Mouse (Mus musculus): ENCODE results near the gene Dusp9. TPM values are rescaled to one million over a fixed set of nuclear protein-coding genes. Genes with fewer than 3 reads are reported as not detected.

Gene Dusp9
- polyA plus RNA-seq (2015; fragmentation: Illumina TruSeq; extraction: RNeasy Lipid Tissue Mini Kit (QIAGEN cat#74804); ENCODE audit: low read depth, low replicate concordance) = 0.68 TPM

DNA sequence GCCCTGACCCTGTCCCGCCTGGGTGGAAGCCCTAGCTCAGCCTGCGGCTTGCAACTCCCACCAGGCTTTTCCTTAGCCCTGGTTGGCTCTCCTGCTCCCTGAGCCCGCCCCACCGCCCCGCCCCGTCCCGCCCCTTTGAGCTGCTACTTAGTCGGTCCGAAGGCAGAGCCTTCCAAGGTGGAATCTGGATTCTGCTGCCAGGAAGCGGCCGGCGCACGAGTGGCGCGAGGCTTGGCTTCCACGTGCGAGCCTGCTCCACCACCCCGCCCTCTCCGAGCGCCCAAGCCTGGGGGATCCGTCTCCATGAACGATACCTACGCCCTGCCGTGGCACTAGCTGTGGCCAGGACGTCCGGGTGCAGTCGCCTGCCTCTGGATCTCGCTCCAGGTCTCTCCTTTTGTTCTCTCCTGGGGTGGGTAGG lies at the start of gene Dusp9:
TSS of gene Dusp9 (plus strand) at position 165 of the 421 bp plus-strand sequence.

DNA sequence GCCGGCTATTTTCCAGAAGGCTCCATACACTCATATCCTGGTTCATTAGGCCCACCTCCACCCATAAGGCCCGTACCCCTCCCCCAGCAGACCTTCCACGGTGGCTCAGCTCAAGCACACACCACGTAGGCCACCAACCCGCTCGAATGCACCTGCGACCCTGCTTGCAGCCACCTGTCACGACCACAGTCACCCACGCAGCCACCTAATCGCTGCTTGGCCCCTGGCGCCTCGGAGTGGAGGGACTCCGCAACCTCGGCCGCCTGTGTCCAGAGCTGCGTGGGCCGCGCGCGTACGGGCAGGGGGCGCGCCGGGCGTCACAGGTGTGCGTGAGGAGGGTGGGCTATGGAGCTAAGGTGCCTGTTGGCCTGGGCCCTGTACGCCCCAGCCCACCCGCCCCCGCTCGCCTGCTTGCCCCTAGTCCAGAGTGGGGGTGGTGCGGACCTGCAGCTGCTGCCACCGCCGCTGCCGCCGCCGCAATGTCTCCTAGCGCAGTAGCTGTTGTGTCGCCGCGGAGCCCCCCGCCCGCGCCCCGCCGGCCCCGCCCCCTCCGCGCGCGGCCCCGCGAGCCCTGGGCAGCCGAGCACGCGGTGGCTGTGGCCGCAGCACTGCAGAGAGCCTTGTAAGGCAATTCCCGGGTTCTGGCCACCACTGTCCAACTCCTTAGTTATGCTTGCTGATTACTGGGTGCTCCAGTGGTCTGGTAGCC lies 20.5 kb downstream of the Dusp9 start, which contains the start of gene Pnck:
TSS of gene Pnck (minus strand) at position 543 of the 709 bp plus-strand sequence.

DNA sequence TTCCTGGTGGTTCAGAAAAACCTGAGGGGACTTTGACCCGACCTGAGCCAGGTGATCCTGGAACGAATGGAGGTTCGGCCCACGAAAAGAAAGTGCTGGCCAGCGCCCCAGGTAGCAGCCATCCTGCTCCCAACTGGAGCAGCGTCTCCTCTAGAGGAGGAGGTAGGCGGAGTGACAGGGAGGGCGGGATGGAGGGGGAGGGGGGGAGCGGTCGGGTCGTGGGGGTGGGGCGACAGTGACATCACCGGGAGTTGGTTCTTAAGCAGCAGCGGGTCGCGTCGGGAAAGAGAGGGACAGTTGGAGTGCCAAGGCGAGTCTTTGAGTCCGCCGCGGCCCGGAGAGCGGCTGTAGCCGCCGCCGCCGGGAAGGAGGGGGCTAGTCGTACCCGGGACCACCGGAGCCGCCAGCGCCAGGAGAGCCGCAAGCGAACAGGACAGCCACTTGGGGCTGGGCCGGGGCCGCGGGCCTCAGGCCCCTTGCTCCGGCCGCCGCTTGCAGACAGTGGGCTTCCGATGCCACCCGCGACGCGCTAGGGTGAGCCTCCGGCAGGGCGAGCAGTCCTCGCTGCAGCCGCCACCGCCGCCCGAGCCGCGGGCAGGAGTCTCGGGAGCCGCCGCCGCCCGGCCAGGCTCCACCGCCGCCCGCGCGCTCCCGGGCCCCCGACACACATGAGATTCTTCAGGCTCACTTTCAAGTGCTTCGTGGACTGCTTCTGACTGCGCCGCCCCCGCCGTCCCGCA lies 33.8 kb downstream of the Dusp9 start, which contains the start of gene Slc6a8:
TSS of gene Slc6a8 (plus strand) at position 272 of the 740 bp plus-strand sequence.

Other genes with a start within 250 kb of the Dusp9 start
- 0.19 TPM for gene Gm18336, start 240.7 kb upstream of the Dusp9 start, polyA plus RNA-seq (2015; fragmentation: Illumina TruSeq; extraction: RNeasy Lipid Tissue Mini Kit (QIAGEN cat#74804); ENCODE audit: low read depth, low replicate concordance)
- gene Zfp92, start 228.3 kb upstream of the Dusp9 start, polyA plus RNA-seq (2015; fragmentation: Illumina TruSeq; extraction: RNeasy Lipid Tissue Mini Kit (QIAGEN cat#74804); ENCODE audit: low read depth, low replicate concordance) = 2.3 TPM
- not detected for gene Trex2, start 204.1 kb upstream of the Dusp9 start, polyA plus RNA-seq (2015; fragmentation: Illumina TruSeq; extraction: RNeasy Lipid Tissue Mini Kit (QIAGEN cat#74804); ENCODE audit: low read depth, low replicate concordance)
- 12.0 TPM for gene Haus7, start 180.4 kb upstream of the Dusp9 start, polyA plus RNA-seq (2015; fragmentation: Illumina TruSeq; extraction: RNeasy Lipid Tissue Mini Kit (QIAGEN cat#74804); ENCODE audit: low read depth, low replicate concordance)
- 13.7 TPM for gene Bgn, start 155.8 kb upstream of the Dusp9 start, polyA plus RNA-seq (2015; fragmentation: Illumina TruSeq; extraction: RNeasy Lipid Tissue Mini Kit (QIAGEN cat#74804); ENCODE audit: low read depth, low replicate concordance)
- 55.4 TPM for gene Atp2b3, start 136.3 kb upstream of the Dusp9 start, polyA plus RNA-seq (2015; fragmentation: Illumina TruSeq; extraction: RNeasy Lipid Tissue Mini Kit (QIAGEN cat#74804); ENCODE audit: low read depth, low replicate concordance)
- gene Pnck, start 20.7 kb downstream of the Dusp9 start, polyA plus RNA-seq (2015; fragmentation: Illumina TruSeq; extraction: RNeasy Lipid Tissue Mini Kit (QIAGEN cat#74804); ENCODE audit: low read depth, low replicate concordance) = 115 TPM
- gene Slc6a8, start 33.7 kb downstream of the Dusp9 start, polyA plus RNA-seq (2015; fragmentation: Illumina TruSeq; extraction: RNeasy Lipid Tissue Mini Kit (QIAGEN cat#74804); ENCODE audit: low read depth, low replicate concordance) = 75.3 TPM
- 138 TPM for gene Bcap31, start 76.8 kb downstream of the Dusp9 start, polyA plus RNA-seq (2015; fragmentation: Illumina TruSeq; extraction: RNeasy Lipid Tissue Mini Kit (QIAGEN cat#74804); ENCODE audit: low read depth, low replicate concordance)
- 9.2 TPM for gene Abcd1, start 77.2 kb downstream of the Dusp9 start, polyA plus RNA-seq (2015; fragmentation: Illumina TruSeq; extraction: RNeasy Lipid Tissue Mini Kit (QIAGEN cat#74804); ENCODE audit: low read depth, low replicate concordance)
- 12.9 TPM for gene Plxnb3, start 117.7 kb downstream of the Dusp9 start, polyA plus RNA-seq (2015; fragmentation: Illumina TruSeq; extraction: RNeasy Lipid Tissue Mini Kit (QIAGEN cat#74804); ENCODE audit: low read depth, low replicate concordance)
- gene Srpk3, start 135.0 kb downstream of the Dusp9 start, polyA plus RNA-seq (2015; fragmentation: Illumina TruSeq; extraction: RNeasy Lipid Tissue Mini Kit (QIAGEN cat#74804); ENCODE audit: low read depth, low replicate concordance) = 13.8 TPM
- gene Idh3g, start 147.5 kb downstream of the Dusp9 start, polyA plus RNA-seq (2015; fragmentation: Illumina TruSeq; extraction: RNeasy Lipid Tissue Mini Kit (QIAGEN cat#74804); ENCODE audit: low read depth, low replicate concordance) = 264 TPM
- gene Ssr4, start 147.6 kb downstream of the Dusp9 start, polyA plus RNA-seq (2015; fragmentation: Illumina TruSeq; extraction: RNeasy Lipid Tissue Mini Kit (QIAGEN cat#74804); ENCODE audit: low read depth, low replicate concordance) = 145 TPM
- 82.2 TPM for gene Pdzd4, start 185.6 kb downstream of the Dusp9 start, polyA plus RNA-seq (2015; fragmentation: Illumina TruSeq; extraction: RNeasy Lipid Tissue Mini Kit (QIAGEN cat#74804); ENCODE audit: low read depth, low replicate concordance)